Mouse (Mus musculus): ENCODE data around the gene Insc.

DNA sequence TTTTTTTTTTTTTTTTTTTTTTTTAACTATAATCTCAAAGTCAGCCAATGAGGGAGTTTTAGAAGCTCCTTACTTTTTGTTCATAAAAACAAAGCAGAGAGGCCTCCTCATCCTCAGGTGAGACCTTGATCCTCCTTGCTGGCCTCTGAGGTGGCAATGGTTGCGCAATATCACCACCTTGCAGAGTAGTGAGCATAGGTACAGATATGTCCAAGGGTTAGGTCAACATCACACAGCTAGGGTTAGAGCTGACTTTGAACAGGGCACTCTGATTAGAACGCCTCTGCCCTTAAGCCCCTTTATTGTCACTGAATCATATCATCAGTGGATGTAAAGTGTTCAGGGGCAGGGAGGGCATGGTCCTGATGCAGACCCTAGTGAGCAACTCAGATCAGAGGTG is 131.1 kb downstream of the Insc start:
- no peak for TF ChIP-seq POLR2A (IDR thresholded peaks at IDR 0.05; ENCODE audit: low read depth, low read length)
- TF ChIP-seq CTCF (IDR thresholded peaks at IDR 0.05; ENCODE audit: borderline replicate concordance, insufficient read depth, low read length) = no peak

All from embryonic fibroblast, embryonic 13.5 days (primary cell).